Mouse (Mus musculus) left cerebral cortex, postnatal 4 days (tissue): ENCODE data around the gene Rgs3. TPM values are rescaled to one million over a fixed set of nuclear protein-coding genes. Genes with fewer than 3 reads are reported as not detected.

Experiments
- DNase-seq: peaks from one replicate; pipeline ENCODE4 v3.0.0-alpha.2; 2022
- intact Hi-C: fragments of 180-260 bp; cut with DNase I; formaldehyde crosslinking; loops from one replicate; pipeline ENCODE4 v1.15.1; 2025
- total RNA-seq, 2 experiments: library from RNA; stranded (reverse); gene quantifications; 2 replicates each; pipeline ENCODE4 v1.2.3; 2021

Gene Rgs3
- total RNA-seq, 2 experiments from 2014 or later = 46.7 to 46.8 TPM

DNA sequence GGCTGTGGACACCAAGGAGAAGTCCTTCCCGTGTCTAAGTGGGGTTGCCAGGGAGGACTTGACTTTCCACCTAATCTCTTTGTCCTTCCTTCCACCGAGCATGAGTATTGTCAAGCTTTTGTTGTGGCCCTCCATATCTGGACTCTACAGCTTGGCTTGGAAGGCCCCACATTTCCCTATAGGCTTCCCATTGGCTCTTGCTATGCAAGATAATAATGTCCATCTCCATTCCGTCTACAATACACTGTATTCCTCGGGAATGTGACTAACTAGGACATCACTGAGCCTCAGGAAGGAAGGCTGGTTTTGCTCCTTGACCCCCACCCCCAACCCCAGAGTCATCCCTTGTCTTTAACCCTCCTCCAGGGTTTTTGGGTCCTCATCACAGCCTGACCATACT lies 44.0 kb downstream of the Rgs3 start:
- intact Hi-C loops = no loop called here
- DNase-seq = no peak

DNA sequence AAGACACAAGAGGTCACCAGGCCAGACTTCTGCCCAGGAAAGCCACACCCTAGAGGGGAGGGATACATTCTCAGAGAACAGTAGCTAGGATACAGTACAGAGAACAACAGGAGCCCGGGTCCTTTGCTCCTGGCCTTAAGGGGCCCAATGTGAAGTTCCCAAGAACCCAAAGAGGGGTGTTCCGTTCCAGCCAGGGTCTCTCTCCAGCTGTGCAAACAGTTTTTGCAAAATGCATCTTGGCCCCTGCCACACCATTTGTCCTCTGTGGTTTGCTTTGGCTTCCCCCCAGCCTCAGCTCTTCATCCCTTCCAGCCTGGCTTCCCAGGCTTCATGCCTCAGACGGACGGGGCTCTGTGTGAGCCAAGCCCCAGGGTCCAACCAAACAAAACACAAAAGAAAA lies 44.4 kb downstream of the Rgs3 start:
- intact Hi-C loops = no loop called here
- DNase-seq = no peak

DNA sequence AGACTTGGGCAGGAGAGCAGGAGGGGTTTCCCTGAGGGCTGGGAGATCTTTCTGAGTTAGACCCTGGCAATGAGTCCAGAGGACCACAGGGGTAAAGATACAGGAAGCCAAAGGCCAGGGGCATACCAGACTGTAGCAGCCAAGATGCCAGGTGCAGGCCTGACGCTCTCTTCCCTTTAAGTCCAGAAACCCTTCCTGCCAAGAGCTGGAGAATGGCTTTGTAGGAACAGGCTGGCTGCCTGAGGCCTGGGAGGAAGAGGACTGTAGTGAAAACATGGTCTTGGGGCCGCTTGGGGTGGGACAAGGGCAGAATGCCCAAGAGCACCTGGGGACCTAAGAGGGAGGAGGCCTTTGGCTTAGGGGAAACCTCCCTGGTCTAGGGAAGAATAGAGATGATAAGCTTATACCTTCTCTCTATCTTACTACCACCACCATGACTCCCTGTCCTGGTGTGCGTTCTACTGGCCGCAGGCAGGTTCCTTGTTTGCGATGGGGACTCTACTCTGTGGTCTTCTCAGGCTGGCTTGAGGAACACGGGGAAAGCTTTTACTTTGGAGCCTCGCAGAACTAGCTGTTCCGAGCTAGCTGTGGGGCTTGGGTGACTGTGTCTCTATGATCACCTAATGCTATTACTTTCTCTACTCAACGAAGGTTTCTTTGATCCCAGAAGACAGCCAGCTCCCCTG lies 46.4 kb downstream of the Rgs3 start:
- peak; percentile 62 for DNase-seq
- intact Hi-C loops = no loop called here

DNA sequence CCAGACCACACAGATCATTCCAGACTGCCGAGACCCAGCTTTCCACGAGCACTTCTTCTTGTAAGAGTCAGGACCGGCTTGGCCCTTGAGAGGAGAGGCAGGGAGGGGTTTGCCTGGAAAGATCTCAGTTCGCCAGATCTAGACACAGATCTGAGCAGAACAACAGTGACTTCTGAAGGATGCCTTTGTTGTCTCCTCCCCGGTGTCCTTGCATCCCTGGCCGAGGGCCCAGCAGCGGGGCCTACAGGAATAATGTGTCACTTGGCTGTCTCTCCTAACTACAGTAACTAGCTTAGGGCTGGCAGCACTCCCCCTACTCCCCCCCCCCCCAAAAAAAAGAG lies 46.9 kb downstream of the Rgs3 start:
- DNase-seq = peak; percentile 77
- intact Hi-C loops = no loop called here

DNA sequence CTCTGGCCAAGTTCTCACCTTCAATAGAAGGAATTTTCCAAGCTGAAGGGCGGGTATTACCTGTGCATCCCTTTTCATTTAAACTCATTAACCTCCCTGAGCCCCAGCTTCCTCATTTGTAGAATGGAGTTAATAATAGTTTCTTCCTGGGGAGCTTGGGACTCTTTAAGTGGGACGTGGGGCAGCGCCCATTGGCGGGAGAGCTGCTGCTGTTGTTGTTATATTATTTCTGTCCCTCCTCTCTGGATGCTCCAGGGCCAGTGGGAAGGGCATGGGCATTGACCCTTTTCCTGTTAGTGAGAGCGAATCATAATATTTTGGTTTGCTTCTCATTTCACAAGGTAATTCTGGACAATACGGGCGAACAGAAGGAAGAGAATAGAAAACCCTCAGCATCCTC lies 47.3 kb downstream of the Rgs3 start:
- DNase-seq = no peak
- intact Hi-C loops = no loop called here

DNA sequence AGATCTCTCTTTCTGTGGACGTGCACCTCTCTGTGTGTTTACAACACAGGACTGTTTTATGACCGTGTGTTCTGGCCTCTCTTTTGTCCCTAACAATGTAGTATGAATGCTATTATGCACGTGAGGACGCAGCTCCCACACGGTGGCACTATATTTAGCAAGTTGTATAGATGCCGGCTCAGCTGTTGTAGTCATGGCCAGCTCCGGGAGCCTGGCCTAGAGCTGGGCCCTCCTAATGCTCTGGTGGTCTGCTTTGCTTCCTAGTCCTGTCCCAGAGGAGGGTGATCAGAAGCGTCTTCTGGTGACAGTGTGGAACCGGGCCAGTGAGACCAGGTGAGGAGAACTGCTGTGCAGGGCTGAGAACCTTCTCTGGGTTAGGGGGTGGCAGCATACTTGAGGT lies 47.7 kb downstream of the Rgs3 start:
- intact Hi-C loops = no loop called here
- DNase-seq = peak; percentile 48

DNA sequence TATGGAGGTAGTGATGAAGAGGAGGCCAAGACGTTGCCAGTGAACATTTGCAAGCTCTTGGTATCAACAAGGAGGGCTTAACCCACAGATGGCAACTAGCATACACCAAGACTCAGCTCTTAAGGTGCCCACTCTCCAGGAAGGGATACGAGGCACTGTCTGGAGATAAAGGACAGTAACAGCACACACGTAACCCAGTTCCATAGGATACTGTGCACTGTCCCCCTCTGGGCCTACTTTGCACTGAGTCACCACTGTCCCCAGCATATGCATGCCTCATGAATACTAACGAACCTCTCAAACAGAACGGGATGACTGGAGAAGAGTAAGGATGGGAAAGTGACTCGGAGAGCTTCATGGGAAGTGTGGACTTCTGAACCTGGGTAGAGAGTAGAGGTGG lies 48.2 kb downstream of the Rgs3 start:
- DNase-seq = no peak
- intact Hi-C loops = no loop called here

DNA sequence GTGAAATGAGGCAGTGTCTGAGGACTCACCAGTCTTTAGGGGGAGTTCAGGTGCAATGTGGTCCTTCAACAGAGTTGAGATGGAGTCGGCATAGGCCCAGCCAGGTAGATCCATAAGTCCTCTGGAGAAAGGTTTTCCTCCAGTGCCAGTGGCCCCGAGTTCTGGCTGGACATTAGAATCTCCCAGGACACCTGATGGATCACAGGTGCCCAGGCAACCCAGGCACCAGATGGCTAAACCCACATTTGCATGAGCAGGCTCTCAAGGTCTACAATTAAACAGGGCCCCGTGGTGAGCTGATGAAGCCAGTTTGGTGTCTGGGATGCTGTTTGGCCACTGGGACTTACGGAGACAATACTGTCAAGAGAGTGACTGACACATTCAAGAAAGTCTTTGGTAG lies 49.7 kb downstream of the Rgs3 start:
- intact Hi-C loops = no loop called here
- DNase-seq = no peak

DNA sequence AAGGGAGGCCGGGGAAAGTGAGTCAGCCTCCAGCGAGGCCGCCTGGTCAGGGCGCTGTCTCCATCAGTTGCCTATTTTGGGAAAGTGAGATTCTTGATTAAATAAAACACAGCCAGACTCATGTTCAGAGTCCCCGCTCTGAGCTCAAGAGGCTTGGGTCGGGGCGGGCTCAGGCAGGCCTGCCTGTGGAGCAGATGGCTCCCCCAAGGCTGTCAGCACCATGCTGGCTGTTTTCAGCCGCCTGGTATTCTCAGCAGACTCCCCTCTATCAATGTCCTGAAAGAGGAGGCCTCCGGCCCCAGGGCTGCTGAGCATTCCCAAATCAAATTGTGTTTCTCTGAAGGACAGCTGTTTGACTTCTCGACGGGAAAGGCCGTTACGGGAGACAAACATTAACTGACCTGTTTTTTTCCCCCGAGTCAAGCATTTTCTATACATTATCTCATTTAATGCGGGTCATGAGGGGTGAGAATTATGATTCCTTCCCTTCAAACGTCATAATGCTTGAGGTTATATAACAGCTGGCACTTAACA lies 50.6 kb downstream of the Rgs3 start:
- peak; percentile 38 for DNase-seq
- intact Hi-C loops = no loop called here

DNA sequence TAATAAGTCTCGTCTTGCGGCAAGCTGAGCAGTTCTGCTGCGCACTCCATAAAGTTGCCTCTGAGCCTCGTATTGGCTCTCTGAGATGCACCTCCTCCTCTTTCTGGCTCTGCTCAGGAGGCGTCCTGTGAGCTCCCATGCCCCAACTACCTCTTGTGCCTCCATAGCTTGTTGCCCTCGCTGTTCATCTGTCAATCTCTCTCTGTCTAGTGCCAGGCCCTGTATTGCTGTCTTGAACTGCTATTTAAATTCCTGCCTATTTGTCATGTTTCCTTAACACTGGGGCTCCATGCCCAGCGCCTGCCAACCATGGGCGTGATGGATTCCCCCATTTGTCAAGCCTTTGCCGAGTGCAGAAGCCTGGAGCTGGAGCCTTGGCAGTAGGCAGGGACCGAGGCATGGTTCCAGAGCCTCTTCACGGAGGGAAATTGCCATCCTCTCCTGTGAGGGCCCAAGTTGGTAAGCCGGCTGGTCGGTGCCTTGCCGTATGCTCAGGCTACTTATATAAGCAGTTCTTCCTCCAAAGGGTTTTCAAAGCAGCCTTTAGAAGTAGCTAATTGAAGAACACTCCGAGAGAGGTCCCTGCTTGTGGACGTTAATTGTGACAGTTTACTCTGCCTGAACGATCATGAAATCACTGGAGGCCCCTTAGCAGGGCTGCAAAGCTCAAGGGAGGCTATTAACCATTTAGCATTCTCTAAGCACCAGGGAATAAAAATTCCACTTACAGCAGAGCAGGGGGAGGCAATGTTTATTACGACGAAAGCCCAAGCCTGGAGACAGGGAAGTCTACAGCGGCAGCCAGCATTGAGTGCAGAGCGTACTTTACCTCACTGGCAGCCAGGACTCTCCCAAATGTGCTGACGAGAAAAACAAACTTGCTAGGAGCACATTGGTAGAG lies 53.2 kb downstream of the Rgs3 start:
- peak; percentile 95 for DNase-seq
- intact Hi-C loops = no loop called here

DNA sequence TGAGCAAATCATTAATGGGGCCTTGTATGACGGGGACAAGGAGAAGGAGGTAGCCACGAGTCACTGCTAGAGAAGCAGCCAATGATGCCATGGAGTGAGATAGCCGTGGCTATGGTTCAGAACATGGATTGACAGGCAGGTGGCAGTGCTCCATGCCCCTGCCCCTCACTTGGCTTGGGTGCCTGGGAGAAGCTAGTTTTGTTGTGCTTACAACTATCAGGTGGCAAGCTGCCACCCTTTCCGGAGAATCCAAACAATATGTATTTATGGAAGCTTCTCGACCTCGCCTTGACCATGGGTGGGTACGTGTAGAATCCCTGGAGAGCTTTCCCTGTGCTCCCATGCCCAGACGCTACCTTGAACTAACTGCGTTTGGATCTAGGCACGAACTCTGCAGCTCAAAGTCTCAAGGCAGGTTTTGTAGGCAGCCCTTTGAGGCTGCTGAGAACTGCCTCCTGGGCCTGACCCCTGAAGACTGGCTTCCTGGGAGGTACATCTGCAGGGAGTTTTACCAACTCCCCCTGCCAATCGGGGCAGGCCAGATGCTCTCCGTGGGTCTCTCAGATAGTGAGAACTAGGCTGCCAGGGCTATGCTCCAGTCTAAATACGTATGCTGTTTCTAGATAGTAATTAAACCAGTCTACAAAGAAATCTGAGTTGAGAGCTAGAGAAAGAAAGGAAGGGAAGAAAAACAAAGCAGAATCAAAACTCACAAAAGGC lies 54.2 kb downstream of the Rgs3 start:
- intact Hi-C loops = no loop called here
- DNase-seq = peak; percentile 68

DNA sequence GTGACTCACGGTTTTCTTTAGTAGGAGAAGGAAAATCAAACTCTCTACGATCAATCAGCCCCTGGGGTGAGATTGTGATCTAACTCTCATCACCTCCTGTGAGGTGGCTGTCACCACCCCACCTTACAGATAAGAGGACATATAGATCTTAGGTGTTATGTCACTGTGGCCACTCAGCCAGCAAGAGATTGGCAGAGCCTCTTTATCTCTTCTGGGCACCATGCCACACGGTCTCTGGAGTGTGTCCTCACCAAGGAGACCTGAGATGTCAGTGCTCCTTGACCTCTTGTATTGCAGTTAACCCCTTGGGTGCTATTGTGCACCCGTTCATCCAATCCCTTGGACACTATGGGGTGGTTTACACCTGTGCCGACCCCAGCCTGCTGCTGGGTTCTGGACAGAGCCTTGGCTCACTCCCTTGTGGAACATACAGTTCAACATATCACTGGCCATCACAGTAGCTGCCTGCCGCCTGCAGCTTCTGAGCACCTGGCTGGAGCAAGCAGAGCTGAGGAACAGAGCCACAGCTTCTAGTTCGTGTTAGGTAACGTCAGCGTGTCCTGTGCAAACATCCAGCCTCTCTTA lies 58.3 kb downstream of the Rgs3 start:
- intact Hi-C loops = no loop called here
- DNase-seq = no peak

DNA sequence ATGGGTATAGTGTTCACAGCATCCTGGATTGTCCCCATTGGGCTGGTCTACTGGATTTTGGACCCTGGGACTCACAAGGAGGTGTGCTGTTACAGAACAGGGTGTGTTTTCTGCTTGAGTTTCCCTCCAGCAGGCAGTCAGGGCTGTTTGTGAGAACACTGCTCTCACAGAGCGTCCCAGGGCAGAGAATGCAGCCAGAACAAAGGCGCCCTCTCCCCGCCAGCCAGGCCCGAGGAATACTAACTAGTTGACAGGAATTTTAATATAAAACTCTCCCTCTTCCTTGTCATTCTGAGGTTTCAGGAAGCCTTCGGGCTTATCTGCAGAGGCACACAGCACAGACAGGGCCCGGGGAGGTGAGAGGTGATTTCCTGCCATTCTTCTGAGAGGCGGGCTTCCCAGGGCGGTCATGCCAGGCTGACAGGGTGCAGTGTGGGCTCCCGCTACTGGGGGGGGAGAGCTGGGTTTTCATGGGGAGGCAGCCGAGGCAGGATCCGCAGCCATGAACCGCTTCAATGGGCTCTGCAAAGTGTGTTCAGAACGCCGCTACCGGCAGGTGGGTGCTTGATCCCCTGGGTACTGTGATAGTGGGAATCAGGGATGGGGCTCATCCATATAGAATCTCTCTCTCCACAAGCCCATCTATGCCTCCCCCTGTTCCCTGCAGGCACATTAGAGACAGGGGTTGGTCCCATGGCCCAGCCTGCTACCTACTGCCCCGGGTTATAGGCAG lies 59.8 kb downstream of the Rgs3 start:
- DNase-seq = no peak
- intact Hi-C loops = no loop called here

DNA sequence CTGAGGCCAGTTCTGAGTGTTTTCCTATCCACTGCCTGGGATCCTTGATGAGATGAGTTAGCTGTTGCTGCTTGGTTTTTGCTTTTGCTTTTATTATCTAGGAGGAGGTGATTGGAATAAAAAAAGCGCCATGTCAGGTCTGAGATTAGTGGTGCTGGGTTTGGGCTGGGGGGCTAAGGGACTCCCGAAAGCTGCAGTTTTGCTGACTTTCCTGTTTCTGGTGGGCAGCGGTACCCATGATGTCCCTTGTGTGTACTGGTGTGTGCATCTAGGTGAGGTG lies 60.3 kb downstream of the Rgs3 start:
- no peak for DNase-seq
- intact Hi-C loops = no loop called here

DNA sequence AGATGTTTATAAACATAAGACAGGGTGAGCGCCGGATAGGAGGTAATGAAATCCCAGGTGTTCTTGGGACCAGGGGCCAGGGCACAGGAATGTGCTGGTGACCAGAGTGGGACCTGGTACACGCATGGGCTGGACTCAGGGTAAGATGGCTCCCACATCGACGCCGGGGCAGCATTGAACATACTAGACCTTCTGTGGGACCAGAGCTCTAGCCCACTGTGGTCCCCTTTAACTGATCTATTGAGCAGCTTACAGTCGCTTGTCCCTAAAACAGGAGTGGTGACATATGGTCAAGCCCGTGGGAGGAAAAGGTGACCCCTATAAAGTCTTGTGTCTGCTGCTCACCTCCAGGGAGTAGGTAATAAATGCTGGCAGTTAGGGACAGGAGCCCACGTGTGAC lies 61.5 kb downstream of the Rgs3 start:
- intact Hi-C loops = no loop called here
- DNase-seq = no peak

DNA sequence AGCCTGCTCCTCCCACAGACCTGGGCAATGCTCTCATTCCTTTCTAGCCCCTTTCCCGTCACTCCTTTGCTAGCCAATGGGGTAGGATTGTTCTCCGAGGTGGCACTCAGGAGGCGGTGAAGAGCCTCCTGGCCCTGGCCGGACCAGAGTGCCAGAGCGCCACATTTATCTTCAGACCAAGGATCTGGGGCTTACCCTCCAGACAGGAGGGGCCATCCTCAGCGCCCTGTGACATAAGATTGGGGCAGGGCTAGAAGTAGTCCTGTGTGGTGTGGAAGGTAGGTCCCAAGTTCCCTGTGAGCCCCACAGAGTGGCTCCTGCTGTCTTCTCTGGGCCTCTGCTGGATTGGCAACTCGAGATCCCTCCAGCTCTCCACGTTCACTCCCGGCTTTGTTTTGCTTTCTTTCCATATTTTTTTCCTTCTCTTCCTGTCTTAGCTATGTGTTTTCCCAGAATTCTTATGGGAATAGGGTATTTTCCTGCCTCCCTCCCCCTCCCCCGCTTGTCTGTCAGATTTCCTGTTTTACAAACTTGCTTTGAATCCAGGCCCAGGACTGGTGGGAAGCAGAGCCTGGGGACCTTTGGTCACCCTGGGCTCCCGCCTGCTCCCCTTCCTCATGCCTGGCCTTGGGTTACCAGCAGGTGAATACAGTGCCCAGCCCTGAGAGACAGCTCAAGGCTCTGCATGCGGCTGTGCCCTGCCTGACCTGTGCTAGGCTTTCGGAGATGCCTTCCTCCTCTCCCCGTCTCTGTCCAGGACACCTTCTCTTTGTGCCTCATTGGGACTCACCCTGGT lies 62.4 kb downstream of the Rgs3 start:
- DNase-seq = no peak
- intact Hi-C loops = no loop called here

DNA sequence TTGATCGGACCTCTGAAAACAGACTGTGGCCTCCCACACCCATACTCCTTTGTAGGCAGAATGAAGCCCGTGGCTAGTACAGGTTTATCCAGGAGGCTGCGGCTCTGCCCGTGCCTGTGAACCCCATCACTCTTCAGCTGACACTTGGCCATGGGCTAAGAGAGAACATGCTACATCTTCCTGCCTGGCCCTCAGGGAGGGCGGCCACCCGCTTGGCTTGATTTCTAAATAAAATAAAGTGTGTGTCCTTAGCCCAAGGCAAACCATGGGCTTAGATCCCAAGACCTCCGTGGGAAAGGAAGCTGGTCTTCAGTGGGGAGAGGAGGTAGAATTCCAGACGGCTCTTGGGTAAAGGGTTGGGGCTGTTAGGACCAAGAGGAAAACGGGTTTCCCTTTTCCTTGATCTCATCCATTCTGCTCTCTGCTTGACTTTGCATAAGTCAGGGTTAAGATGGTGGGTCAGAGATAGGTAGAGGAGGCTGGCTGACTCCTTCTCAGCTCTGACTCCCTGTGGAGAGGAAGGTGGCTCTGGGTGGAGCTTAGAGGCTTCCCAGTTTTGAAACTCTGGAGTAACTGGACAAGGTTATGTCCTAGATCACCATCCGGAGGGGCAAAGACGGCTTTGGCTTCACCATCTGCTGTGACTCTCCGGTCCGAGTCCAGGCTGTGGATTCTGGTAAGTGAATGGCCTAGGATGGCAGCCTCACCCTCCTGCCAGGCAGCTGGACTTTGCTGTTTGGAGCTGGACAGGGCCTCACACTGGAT lies 63.8 kb downstream of the Rgs3 start:
- DNase-seq = no peak
- intact Hi-C loops = no loop called here

DNA sequence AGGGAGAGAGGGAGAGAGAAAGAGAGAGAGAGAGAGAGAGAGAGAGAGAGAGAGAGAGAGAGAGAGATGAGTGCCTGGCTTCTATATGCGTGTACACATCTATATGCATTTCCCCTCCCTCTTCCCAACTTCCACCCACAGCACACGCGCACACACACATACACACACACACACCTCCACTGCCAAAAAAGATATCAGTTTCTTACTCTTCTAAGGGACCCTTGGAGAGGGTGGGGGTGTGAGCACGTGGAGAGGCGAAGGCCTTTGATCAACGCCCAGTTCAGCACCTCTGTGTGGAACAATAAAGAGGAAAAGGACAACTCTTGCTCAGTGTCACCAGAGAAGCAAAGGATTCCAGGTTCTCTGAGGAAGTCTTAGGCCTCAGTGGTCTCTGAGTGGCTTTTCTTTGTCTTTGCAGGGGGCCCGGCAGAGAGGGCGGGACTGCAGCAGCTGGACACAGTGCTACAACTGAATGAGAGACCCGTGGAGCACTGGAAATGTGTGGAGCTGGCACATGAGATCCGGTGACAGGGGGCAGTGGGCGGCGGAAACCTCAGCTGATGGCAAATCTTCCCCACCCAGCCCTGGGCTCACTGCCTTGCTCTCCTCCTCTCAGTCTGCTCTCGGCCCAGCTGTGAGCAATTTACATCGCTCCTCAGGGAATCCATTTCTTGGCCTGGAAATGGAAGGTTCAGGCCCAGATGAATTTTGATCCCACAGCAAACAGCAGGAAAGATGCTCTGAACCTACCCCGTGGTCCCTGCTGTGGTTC lies 65.2 kb downstream of the Rgs3 start:
- intact Hi-C loops = no loop called here
- peak; percentile 76 for DNase-seq
